Mouse (Mus musculus) midbrain, embryonic 14.5 days (tissue): Measurements from ENCODE around the gene Ndufs2. TPM values are rescaled to one million over a fixed set of nuclear protein-coding genes. Genes with fewer than 3 reads are reported as not detected.
A peak's percentile ranks its signal among the peaks of the same experiment; 100 is the strongest.

Source experiments
- ATAC-seq: fragments of 200-750 bp; cut with Nextera tagmentation; 2 replicates; pipeline ENCODE4 v1.8.0; 2017; ENCODE audit warnings: moderate number of reproducible peaks, moderate library complexity; ENCODE audit not compliant: low FRiP score, low TSS enrichment
- DNase-seq: peaks from one replicate; pipeline ENCODE4 v3.0.0-alpha.2; 2015
- H3K27ac ChIP-seq: fragments of 300-500 bp; sonication (generic); replicated peaks from 2 replicates; pipeline ENCODE4 v1.5.1; 2014; ENCODE audit warnings: mild to moderate bottlenecking, low read depth, low read length, moderate library complexity
- H3K27me3 ChIP-seq: fragments of 300-500 bp; sonication (generic); 2 replicates; pipeline ENCODE4 v1.6.1; 2014; ENCODE audit warnings: low read length, control low read depth, mixed read lengths; ENCODE audit not compliant: control insufficient read depth, insufficient read depth
- H3K36me3 ChIP-seq: fragments of 300-500 bp; sonication (generic); 2 replicates; pipeline ENCODE4 v1.6.1; 2014; ENCODE audit warnings: low read length, control low read depth; ENCODE audit not compliant: control insufficient read depth, insufficient read depth
- H3K4me1 ChIP-seq: fragments of 300-500 bp; sonication (generic); 2 replicates; pipeline ENCODE4 v1.6.1; 2014; ENCODE audit warnings: mild to moderate bottlenecking, antibody characterized with exemption, low read length, control low read depth; ENCODE audit not compliant: control insufficient read depth, insufficient read depth
- H3K4me2 ChIP-seq: fragments of 300-500 bp; sonication (generic); 2 replicates; pipeline ENCODE4 v1.6.1; 2014; ENCODE audit warnings: mild to moderate bottlenecking, low read length, moderate library complexity
- H3K4me3 ChIP-seq: fragments of 300-500 bp; sonication (generic); replicated peaks from 2 replicates; pipeline ENCODE4 v1.5.1; 2014; ENCODE audit warnings: low read depth, low read length
- H3K9ac ChIP-seq: fragments of 300-500 bp; sonication (generic); replicated peaks from 2 replicates; pipeline ENCODE4 v1.6.1; 2014; ENCODE audit warnings: mild to moderate bottlenecking, low read length, moderate library complexity
- H3K9me3 ChIP-seq: fragments of 300-500 bp; sonication (generic); 2 replicates; pipeline ENCODE4 v1.6.1; 2016; ENCODE audit warnings: low read length, control low read depth, mixed read lengths; ENCODE audit not compliant: control insufficient read depth
- WGBS: fragments of 180-500 bp; shearing (Covaris S2); extraction: QIAGEN DNeasy Blood & Tissue Kit; methylation state at CpG from one replicate; pipeline ENCODE4 v1.1.7; 2014; 5-methylcytosine and 5-hydroxymethylcytosine counted together
- polyA plus RNA-seq: library from polyadenylated mRNA; unstranded; fragments of >200 nt; fragmentation: Nextera tagmentation; extraction: Ambion mirVana; gene quantifications from 2 replicates; pipeline ENCODE4 v1.2.1, GENCODE M21; 2014

Ndufs2 gene
- polyA plus RNA-seq, 1 experiment from 2014 or later = 220 TPM

DNA sequence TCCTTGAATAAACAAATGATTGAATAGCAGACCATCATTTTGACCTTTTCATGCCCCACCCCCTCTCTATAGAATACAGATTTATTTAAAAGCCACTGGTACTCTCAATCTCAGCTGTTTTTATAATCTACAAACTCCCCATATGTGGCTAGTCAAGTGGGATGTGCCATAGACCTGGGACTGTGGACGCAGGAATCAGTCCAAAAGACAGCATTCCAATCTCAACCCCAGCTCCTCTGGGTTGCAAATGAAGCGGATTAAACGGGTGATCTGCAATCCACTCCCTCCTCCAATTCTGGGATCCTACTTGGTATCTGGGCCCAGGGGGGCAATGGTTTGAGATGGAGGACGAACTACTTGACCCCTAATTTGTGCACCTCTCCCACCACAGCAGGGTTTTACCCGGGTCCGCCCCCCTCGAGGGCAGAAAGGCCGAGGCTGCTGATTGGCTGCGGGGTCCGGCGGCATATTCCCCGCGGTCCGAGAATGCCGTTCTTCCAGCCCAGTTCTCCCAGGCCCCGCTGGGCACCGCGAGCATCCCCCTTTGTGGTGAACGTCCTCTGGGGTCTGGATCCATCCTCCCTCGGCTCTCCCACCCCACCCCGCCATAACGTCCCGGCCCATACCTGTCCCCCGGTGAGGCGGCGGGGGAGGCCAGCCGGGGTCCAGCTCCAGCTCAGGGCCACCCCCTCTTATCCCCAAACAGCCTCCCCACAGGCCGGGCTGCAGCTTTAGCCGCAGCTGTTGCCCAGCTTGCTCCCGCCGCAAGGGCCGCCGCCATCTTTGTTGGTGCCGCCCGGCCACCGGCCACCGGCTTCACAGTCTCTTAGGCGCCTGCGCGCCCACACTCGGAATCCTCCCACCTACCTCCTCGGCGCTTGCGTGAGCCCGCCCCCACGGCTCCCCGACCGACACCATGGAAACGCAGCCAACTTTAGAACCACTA lies 36.2 kb upstream of the Ndufs2 start, which contains the start of gene Usp21:
Gene Usp21, minus strand, starts transcription at position 856 of the 946 bp plus-strand sequence.
- ATAC-seq (peak; percentile 95), DNase-seq (peak; percentile 97)
- Histone ChIP-seq H3K27ac (peak within 1 kb of the TSS; percentile 98), H3K4me2 (peak within 1 kb of the TSS; percentile 65), H3K4me1 (peaks cover 9% of the 10 kb centered on the region), H3K9me3 (no peaks in the 10 kb centered on the region), H3K36me3 (peaks cover 54% of the 10 kb centered on the region), H3K4me3 (peak within 1 kb of the TSS; percentile 92), H3K27me3 (no peaks in the 10 kb centered on the region), H3K9ac (peak within 1 kb of the TSS; percentile 99)
- WGBS = under 1% methylated on average over 49 of the region's 49 CpGs

DNA sequence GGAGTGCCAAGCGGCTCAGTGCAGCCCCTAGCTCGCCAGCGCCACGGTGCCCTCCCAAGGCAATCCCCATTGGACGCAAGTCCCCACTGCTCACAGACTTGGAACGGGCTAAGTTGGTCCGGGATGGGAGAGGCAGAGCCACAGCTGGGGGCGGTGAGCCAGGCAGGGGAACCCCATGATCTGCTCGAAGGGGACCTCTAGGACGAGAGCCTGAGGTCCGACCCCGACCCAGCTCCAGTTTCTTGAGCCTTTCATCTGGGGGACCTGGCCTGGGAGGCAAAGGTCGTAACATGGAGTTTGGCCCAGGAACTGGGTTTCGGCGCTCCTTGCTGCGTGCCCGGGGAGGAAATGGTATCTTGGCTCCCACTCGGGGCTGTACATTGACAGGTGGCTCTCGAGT lies 35.3 kb upstream of the Ndufs2 start:
- no peak overlapping the region for H3K9ac ChIP-seq
- peaks cover 9% of the 10 kb centered on the region for H3K4me1 ChIP-seq
- H3K27ac ChIP-seq = no peak overlapping the region
- H3K9me3 ChIP-seq = no peaks in the 10 kb centered on the region
- H3K4me3 ChIP-seq = peak overlapping the region; percentile 92
- peaks cover 57% of the 10 kb centered on the region for H3K36me3 ChIP-seq
- H3K4me2 ChIP-seq = peak overlapping the region; percentile 65
- no peak for ATAC-seq
- H3K27me3 ChIP-seq = no peaks in the 10 kb centered on the region
- WGBS = 92% methylated on average over 19 of the region's 19 CpGs
- no peak for DNase-seq

DNA sequence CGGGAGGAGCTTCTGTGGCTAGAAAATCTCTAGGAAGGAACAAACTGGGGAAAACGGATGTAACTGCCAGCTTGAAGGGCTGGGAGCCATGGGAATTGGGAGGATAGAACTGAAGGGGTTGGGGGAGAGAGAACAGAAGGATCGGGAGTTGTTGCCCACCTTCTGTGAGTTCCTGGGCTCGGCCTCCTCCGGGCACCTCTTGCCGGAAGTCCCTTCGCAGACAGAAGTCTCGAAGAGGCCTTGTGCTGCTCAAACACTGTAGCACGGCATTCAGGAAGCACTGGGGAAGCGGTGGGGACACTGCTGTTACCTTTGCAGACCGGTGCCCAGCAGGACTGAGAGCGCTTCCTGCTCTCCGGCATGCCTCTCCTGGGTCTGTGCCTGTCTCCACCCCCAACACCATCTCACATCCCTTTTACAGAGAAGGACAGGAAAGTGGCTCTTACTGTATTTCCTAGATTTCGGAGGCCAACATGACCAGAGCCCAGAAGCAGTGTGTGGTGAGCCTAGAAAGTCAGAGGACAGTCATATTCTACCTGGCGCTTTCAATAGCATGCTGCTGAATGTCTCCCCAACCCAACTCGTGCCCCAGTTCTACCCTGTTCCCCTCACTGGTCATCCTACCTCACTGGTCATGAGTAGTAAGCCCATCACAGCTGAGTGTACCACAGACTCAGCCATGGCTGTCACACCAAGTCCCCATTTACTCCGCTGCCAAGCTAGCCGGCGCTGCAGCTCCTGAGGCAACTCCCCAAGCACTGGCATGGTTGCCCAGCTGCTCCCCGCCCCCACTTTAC lies 34.1 kb upstream of the Ndufs2 start:
- Histone ChIP-seq H3K4me3 (no peak overlapping the region), H3K27me3 (no peaks in the 10 kb centered on the region), H3K27ac (no peak overlapping the region), H3K9ac (no peak overlapping the region), H3K4me1 (peaks cover 12% of the 10 kb centered on the region), H3K4me2 (no peak overlapping the region), H3K36me3 (peaks cover 57% of the 10 kb centered on the region), H3K9me3 (no peaks in the 10 kb centered on the region)
- WGBS = 92% methylated on average over 20 of the region's 20 CpGs
- DNase-seq (no peak), ATAC-seq (no peak)

DNA sequence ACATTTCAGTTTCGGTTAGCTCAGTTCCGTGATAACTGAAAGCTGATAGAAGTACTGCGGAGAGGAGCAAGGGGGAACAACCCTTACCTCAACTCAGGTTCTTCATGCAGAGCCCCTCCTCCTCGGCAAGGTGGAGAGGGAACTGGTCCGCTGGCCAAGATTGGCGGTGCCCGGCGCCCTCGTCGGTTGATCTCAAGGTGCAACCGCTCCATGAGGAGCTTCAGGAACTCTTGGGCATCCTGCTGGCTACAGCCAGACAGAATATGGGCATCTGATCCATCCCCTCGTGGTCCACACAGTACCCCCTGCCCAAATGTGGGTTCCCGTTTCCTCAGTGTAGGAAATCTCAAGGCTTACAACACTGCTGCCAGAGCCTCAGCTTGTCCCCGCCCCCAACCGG lies 33.3 kb upstream of the Ndufs2 start:
- no peaks in the 10 kb centered on the region for H3K9me3 ChIP-seq
- H3K4me2 ChIP-seq = no peak overlapping the region
- no peak for DNase-seq
- H3K27me3 ChIP-seq = no peaks in the 10 kb centered on the region
- no peak overlapping the region for H3K9ac ChIP-seq
- no peak overlapping the region for H3K4me3 ChIP-seq
- peaks cover 16% of the 10 kb centered on the region for H3K4me1 ChIP-seq
- no peak overlapping the region for H3K27ac ChIP-seq
- ATAC-seq = no peak
- peaks cover 51% of the 10 kb centered on the region for H3K36me3 ChIP-seq
- WGBS = 94% methylated on average over 15 of the region's 15 CpGs

DNA sequence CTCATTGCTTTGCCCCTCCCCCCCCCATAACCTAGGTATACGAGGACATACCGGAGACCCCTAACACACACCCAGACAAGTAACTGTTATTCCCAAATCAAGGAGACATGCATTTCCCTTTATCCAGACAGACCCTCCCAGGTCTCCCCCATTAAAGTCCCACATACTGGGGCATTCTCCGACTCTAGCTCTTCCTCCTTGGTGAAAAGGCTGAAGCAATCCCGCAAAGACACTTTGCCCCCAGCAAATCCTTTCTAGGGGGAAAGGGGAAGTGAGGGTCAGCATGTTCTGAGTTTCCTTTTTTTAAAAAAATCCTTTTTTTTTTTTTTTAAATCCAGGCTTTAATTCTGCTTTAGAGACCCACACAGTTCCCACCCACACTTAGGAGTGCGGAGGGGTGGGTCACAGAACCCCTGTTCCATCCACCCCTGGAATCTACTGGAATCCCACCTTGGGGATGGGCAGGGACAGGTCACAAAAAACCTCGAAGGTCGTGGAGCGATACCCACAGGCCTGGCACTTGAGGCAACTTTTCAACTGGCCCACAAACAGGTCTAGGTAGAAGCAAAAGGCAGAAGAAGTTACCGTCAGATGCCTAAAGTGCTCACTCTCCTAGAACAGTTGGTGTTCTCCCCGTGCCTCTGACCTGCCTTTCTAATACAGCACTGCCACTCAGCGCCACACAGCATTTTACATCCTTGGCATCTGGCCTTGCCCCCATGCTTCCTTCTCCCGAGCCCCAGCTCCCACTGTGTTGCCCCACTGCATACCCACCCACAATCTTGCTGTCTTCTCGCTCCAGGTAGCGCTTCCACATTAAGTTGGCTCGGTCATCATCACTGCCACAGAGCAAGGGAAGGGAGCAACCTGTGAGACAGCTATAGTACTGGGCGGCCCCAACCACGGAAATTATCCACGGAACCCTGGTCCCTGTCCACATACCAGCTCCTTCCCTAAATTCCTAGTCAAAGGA lies 32.3 kb upstream of the Ndufs2 start:
- Histone ChIP-seq H3K4me1 (peaks cover 16% of the 10 kb centered on the region), H3K4me3 (no peak overlapping the region), H3K9ac (no peak overlapping the region), H3K27me3 (no peaks in the 10 kb centered on the region), H3K4me2 (no peak overlapping the region), H3K36me3 (peaks cover 47% of the 10 kb centered on the region), H3K9me3 (no peaks in the 10 kb centered on the region), H3K27ac (no peak overlapping the region)
- ATAC-seq (no peak), DNase-seq (no peak)
- WGBS = 92% methylated on average over 18 of the region's 18 CpGs

DNA sequence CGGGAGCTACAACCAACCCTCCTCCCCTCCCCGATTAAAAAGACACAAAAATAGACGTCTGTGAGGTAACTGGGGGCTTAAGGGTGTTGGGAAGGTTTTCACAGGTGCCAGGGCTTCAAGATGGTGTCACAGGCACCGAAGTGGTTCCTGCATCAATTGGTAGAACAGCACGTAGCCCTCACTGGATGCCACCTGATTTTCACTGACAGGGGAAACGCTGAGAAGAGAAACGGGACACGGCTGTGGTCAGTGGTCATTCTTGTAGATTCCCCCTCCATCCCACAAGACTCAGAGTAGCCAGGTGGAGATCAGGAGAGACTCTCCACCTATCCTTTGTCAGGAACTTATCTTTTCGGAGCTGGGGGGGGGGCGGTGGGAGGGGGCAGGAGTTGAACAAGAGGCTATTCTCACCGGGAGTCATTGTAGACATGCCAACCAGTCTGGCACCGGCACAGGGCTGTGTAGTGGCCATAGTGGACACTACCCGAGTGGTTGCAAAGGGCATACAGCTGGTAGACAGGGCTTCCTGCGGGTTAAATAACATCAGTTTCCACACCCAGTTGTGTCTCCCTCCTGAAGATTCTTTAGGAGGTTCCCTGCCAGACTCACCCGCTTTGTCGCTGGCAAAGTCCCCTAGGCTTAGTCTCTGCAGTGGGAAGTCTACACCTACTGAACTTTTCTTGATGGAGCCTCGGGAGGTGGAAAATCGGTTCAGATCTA lies 31.1 kb upstream of the Ndufs2 start:
- WGBS = 80% methylated on average over 18 of the region's 18 CpGs
- no peak for DNase-seq
- H3K27me3 ChIP-seq = no peaks in the 10 kb centered on the region
- no peak overlapping the region for H3K27ac ChIP-seq
- H3K9ac ChIP-seq = no peak overlapping the region
- H3K36me3 ChIP-seq = peaks cover 56% of the 10 kb centered on the region
- no peak overlapping the region for H3K4me2 ChIP-seq
- no peaks in the 10 kb centered on the region for H3K9me3 ChIP-seq
- H3K4me3 ChIP-seq = no peak overlapping the region
- no peak for ATAC-seq
- peaks cover 11% of the 10 kb centered on the region for H3K4me1 ChIP-seq

DNA sequence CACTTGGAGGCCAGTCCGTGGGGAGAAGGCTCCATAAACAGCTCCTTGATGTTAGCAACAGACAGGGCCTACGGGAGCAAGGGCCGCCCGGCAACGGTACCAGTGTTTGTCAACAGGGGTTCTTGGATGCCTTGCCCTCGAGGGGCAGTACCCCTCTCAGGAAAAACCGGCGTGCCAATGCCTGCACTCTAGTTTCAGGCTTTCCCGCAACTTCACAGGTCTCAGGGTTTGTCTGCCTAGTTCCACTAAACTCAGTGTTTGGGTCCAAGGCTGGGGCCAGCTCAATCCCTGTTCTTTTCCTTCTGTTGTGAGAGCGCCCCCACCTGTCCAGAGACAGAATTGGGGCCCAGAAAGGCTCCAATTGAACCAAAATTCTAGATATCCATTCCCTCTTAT lies 30.3 kb upstream of the Ndufs2 start:
- peak overlapping the region; percentile 29; the same call in 1 of the 2 replicates for H3K9ac ChIP-seq

More for the DNA sequence above, 30.3 kb upstream of the Ndufs2 start:
- ATAC-seq (peak; percentile 39), DNase-seq (peak; percentile 75)
- Histone ChIP-seq H3K4me1 (peaks cover 7% of the 10 kb centered on the region), H3K27ac (peak overlapping the region; percentile 46), H3K4me2 (peak overlapping the region; percentile 57), H3K36me3 (peaks cover 63% of the 10 kb centered on the region), H3K27me3 (no peaks in the 10 kb centered on the region), H3K4me3 (peak overlapping the region; percentile 67), H3K9me3 (no peaks in the 10 kb centered on the region)
- 1% methylated on average over 10 of the region's 10 CpGs for WGBS
